Mouse (Mus musculus) olfactory bulb, adult 2 months (tissue): ENCODE measurements around the gene Cby3.

Experiments used
- CTCF ChIP-seq: fragments of 200-500 bp; IDR thresholded peaks from 2 replicates; pipeline ENCODE4 v1.5.1; 2012; ENCODE audit warnings: low read depth, mild to moderate bottlenecking, low read length, moderate library complexity; ENCODE audit not compliant: insufficient read depth
- POLR2A ChIP-seq: fragments of 200-500 bp; IDR thresholded peaks from 2 replicates; pipeline ENCODE4 v1.6.1; 2012; ENCODE audit warnings: mild to moderate bottlenecking, low read depth, low read length, moderate library complexity; ENCODE audit not compliant: insufficient read depth

DNA sequence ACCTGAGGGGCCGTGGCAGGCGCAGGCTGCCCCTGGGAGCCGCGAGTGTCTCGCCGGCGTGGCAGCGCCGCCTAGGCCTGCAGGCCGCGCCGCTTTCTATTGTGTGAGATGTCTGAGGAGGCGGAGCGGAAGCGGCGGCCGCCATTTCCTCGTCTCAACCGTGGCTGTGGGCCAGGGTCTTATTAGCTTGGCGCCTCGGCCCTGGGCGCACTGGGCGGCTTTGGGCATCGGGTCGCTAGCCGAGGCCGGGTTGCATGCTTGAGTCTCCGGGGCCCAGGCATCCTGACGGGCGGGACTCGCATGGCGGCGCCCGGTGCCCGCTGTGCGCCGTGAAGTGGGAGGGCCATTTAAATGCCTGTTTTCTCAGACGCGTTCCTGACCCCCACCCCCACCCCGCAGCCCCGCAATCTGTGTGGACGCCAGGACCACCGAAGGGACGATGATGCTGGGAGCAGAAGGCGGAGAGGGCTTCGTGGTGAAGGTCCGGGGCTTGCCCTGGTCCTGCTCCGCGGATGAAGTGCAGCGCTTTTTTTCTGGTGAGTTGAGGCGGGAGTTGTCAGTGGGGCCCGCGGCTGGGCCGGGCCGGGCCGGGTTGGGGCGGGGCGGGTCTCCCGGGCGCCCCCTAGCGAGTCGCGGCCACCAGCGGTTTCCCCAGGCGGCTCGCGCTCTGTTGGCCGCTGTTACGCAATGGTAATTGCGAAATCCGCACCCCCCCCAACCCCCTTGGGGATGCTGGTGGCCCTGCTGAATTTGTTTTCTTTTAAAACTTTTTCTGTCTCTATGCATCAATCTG is 23.8 kb downstream of the Cby3 start:
- peak; percentile 80; the same call in 1 of the 2 replicates for TF ChIP-seq CTCF
- TF ChIP-seq POLR2A: no peak
